In genomic region chr12:76111046-76111445, GRCm38 (mm10) we compare ENCODE assay signal across 16 mouse cellular contexts.
"Had no signal": no experiment of that assay in that cellular context is flagged by ENCODE, and none has a peak within 500 bp of the region (broad histone marks: within the 10 kb centered on the region; RNA-seq: fewer than 3 reads in every experiment).

No protein-coding gene starts in this region.

- H3K4me2 ChIP-seq: liver, embryonic 13.5 days; midbrain, embryonic 13.5 days; stomach, embryonic 15.5 days had no signal

- H3K27me3 ChIP-seq: liver, embryonic 13.5 days; midbrain, embryonic 13.5 days; stomach, embryonic 15.5 days had no signal

- H3K9me3 ChIP-seq: liver, embryonic 13.5 days; megakaryocyte, embryonic 14.5 days; midbrain, embryonic 10.5 days; midbrain, embryonic 13.5 days; stomach, embryonic 15.5 days had no signal

- H3K4me3 ChIP-seq: left cerebral cortex, adult 2 months; liver, embryonic 13.5 days; megakaryocyte, embryonic 14.5 days; midbrain, embryonic 10.5 days; midbrain, embryonic 13.5 days; stomach, embryonic 15.5 days had no signal

- H3K36me3 ChIP-seq: liver, embryonic 13.5 days had no signal

- ATAC-seq: intestine, embryonic 16.5 days; lung, postnatal 0 days; midbrain, embryonic 13.5 days; midbrain, embryonic 16.5 days had no signal

- H3K27ac ChIP-seq: kidney, postnatal 0 days; left cerebral cortex, adult 2 months; liver, embryonic 13.5 days; midbrain, embryonic 10.5 days; midbrain, embryonic 13.5 days; stomach, embryonic 15.5 days had no signal

- DNase-seq: kidney, adult 18-20 months; layer of hippocampus, postnatal 36 days; liver, embryonic 13.5 days; lung, adult 2 months; right cerebral cortex, postnatal 25 days; spleen, adult 18-20 months; thymus, postnatal 36 days had no signal

- H3K9ac ChIP-seq: liver, embryonic 13.5 days; midbrain, embryonic 13.5 days; stomach, embryonic 15.5 days had no signal

- H3K4me1 ChIP-seq: liver, embryonic 13.5 days; megakaryocyte, embryonic 14.5 days; midbrain, embryonic 10.5 days; midbrain, embryonic 13.5 days; stomach, embryonic 15.5 days had no signal
